Mouse (Mus musculus) MEL (cell line): Measurements from ENCODE around the gene Sacs.
"Not testable (repeated sequence)": the region's sequence is repeated elsewhere in the genome, so short reads cannot be mapped to it uniquely, and the experiment has no call there.

ENCODE experiments used
- BHLHE40 ChIP-seq: IDR thresholded peaks from 2 replicates; pipeline ENCODE4 v1.6.1; 2012; ENCODE audit warnings: low read depth, mild to moderate bottlenecking, inconsistent platforms, low read length, improper control_type of control experiment, borderline replicate concordance
- CTCF ChIP-seq, 3 experiments: IDR thresholded peaks in 2 of 3; conservative IDR thresholded peaks in 1 of 3; 2 replicates each; pipeline ENCODE4 v1.5.1; 2011 to 2012; ENCODE audit warnings: low read length in 3 of 3, low read depth in 2 of 3, mild to moderate bottlenecking in 2 of 3, improper control_type of control experiment in 1 of 3, inconsistent platforms in 1 of 3, mixed read lengths in 1 of 3, moderate library complexity in 1 of 3; ENCODE audit not compliant: control insufficient read depth in 1 of 3, insufficient read depth in 1 of 3, poor library complexity in 1 of 3, severe bottlenecking in 1 of 3
- GABPA ChIP-seq: IDR thresholded peaks from 2 replicates; pipeline ENCODE4 v1.6.1; 2012; ENCODE audit warnings: low read depth, mild to moderate bottlenecking, inconsistent platforms, low read length, improper control_type of control experiment, moderate library complexity
- GATA1 ChIP-seq: IDR thresholded peaks from 2 replicates; pipeline ENCODE4 v1.6.1; 2011; ENCODE audit warnings: low read depth, low read length, improper control_type of control experiment
- HCFC1 ChIP-seq: IDR thresholded peaks from 2 replicates; pipeline ENCODE4 v1.6.1; 2012; ENCODE audit warnings: low read depth, mild to moderate bottlenecking, inconsistent platforms, low read length, improper control_type of control experiment, moderate library complexity
- MYC ChIP-seq: IDR thresholded peaks from 2 replicates; pipeline ENCODE4 v1.6.1; 2011; ENCODE audit warnings: low read depth, mild to moderate bottlenecking, low read length, improper control_type of control experiment, moderate library complexity
- POLR2A ChIP-seq, 2 experiments: IDR thresholded peaks; 2 replicates each; pipeline ENCODE4 v1.6.1; 2011 to 2012; ENCODE audit warnings: low read length in 2 of 2, mild to moderate bottlenecking in 2 of 2, control low read depth in 1 of 2, improper control_type of control experiment in 1 of 2, low read depth in 1 of 2, moderate library complexity in 1 of 2; ENCODE audit not compliant: control insufficient read depth in 1 of 2, insufficient read depth in 1 of 2, poor library complexity in 1 of 2
- RCOR1 ChIP-seq: IDR thresholded peaks from 2 replicates; pipeline ENCODE4 v1.6.1; 2012; ENCODE audit warnings: low read depth, mild to moderate bottlenecking, inconsistent platforms, low read length, improper control_type of control experiment
- SIN3A ChIP-seq: IDR thresholded peaks from 2 replicates; pipeline ENCODE4 v1.6.1; 2012; ENCODE audit warnings: low read length, improper control_type of control experiment, inconsistent platforms
- TBP ChIP-seq: IDR thresholded peaks from 2 replicates; pipeline ENCODE4 v1.8.0; 2011; ENCODE audit warnings: low read depth, low read length, improper control_type of control experiment
- TCF12 ChIP-seq: IDR thresholded peaks from 2 replicates; pipeline ENCODE4 v1.6.1; 2014; ENCODE audit warnings: low read depth, mild to moderate bottlenecking, inconsistent platforms, low read length, improper control_type of control experiment, moderate library complexity
- ZC3H11A ChIP-seq: IDR thresholded peaks from 2 replicates; pipeline ENCODE4 v1.6.1; 2012; ENCODE audit warnings: low read depth, mild to moderate bottlenecking, inconsistent platforms, low read length, improper control_type of control experiment

GRCm38 (mm10) chr14:61150416-61150815 is 12.2 kb downstream of the Sacs start:
- not testable (repeated sequence) for TF ChIP-seq GABPA; CTCF (IDR thresholded peaks at IDR 0.05 in 2 of 3, conservative IDR thresholded peaks at IDR 0.05 in 1 of 3; ENCODE audit: control insufficient read depth in 1 of 3, insufficient read depth in 1 of 3, low read depth in 2 of 3, low read length in 3 of 3, poor library complexity in 1 of 3, severe bottlenecking in 1 of 3); MYC; TBP; BHLHE40; ZC3H11A; RCOR1; GATA1; SIN3A; POLR2A (IDR thresholded peaks at IDR 0.05; ENCODE audit: control insufficient read depth in 1 of 2, insufficient read depth in 1 of 2, low read depth in 1 of 2, low read length in 2 of 2, poor library complexity in 1 of 2); TCF12; HCFC1
